Comparison of ENCODE assay signal across 14 mouse cellular contexts in the genomic region with DNA sequence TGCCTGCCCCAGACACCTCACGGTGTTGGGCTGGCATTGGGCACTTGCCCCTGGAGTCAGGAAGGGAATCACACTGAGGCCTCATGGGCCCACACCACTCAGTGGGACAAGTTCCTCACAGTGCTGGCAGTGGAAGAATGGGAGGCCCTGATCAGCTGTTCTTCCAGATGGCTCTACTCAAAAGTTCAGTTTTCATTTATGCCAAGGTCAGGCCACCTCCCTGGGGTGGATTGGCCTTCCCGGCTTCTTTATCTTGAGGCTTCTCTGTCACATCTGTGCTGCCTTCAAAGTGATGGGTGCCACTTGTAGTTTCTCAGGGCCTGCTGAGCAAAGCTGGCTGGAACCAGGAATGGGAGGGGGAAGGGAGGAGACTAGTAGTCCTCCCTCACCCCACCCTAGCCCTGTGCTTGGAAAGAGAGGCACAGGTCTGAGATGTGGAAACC. TPM values are rescaled to one million over a fixed set of nuclear protein-coding genes. Genes with fewer than 3 reads are reported as not detected.
DNase-seq lines count a peak whose midpoint lies in the region; ATAC-seq and TF ChIP-seq lines count a peak whose summit lies in the region.
"Had no signal": no experiment of that assay in that cellular context is flagged by ENCODE, and none has a peak within 500 bp of the region (broad histone marks: within the 10 kb centered on the region; RNA-seq: fewer than 3 reads in every experiment).

No protein-coding gene starts in this region.

- no peak for DNase-seq in layer of hippocampus, adult 2 months (ENCODE audit: low spot score in 2 of 2)
- DNase-seq in layer of hippocampus, adult 18-20 months (ENCODE audit: low spot score in 2 of 2) = no peak
- peak; percentile 53 to 73 for DNase-seq in heart, adult 2 months
- peak; percentile 70 to 73 for DNase-seq in heart, postnatal 10 days
- no peak for DNase-seq in embryo, embryonic 10 days (ENCODE audit: low spot score)
- DNase-seq: cerebellum, postnatal 36 days; right cerebral cortex, postnatal 14 days had no signal

- no peaks in the 10 kb centered on the region for H3K79me2 ChIP-seq in heart, adult 2 months (replicated peaks; ENCODE audit: control insufficient read depth, insufficient read depth, low read length)

- no peak for TF ChIP-seq POLR2A in heart, adult 2 months (IDR thresholded peaks at IDR 0.05; ENCODE audit: insufficient read depth, low read depth, low read length)

- H3K9me3 ChIP-seq in intestine, embryonic 16.5 days (ENCODE audit: control insufficient read depth, low read length) = no peaks in the 10 kb centered on the region
- H3K9me3 ChIP-seq: forebrain, embryonic 12.5 days; limb, embryonic 13.5 days had no signal

- H3K27me3 ChIP-seq in heart, adult 2 months (ENCODE audit: control insufficient read depth, insufficient read depth, low read length) = no peaks in the 10 kb centered on the region
- no peaks in the 10 kb centered on the region for H3K27me3 ChIP-seq in intestine, embryonic 16.5 days (replicated peaks; ENCODE audit: control insufficient read depth, insufficient read depth, low read length)
- H3K27me3 ChIP-seq: forebrain, embryonic 12.5 days; limb, embryonic 13.5 days had no signal

- peaks cover 13% of the 10 kb centered on the region for H3K4me1 ChIP-seq in heart, adult 2 months (ENCODE audit: control insufficient read depth, insufficient read depth, low read length)
- H3K4me1 ChIP-seq in intestine, embryonic 16.5 days (ENCODE audit: control insufficient read depth, insufficient read depth, low read length) = no peaks in the 10 kb centered on the region
- H3K4me1 ChIP-seq: forebrain, embryonic 12.5 days; limb, embryonic 13.5 days had no signal

- WGBS in heart, adult 2 months = 31% methylated on average over 2 of the region's 2 CpGs
- WGBS in intestine, embryonic 16.5 days = 57% methylated on average over 2 of the region's 2 CpGs

- H3K4me3 ChIP-seq in layer of hippocampus, adult 2 months = no peak overlapping the region
- H3K4me3 ChIP-seq in heart, adult 2 months = no peak overlapping the region
- H3K4me3 ChIP-seq in intestine, embryonic 16.5 days (ENCODE audit: low read length) = no peak overlapping the region
- H3K4me3 ChIP-seq: forebrain, embryonic 12.5 days; limb, embryonic 13.5 days had no signal

- TF ChIP-seq EP300 in heart, adult 2 months (IDR thresholded peaks at IDR 0.05; ENCODE audit: insufficient read depth, low read depth, low read length) = 0 out of 2 replicates have a peak, but pooled peaks have one; percentile 35

- intact Hi-C loops in heart, adult 2 months (cut with DNase I) = no loop called here
- intact Hi-C loops in heart, postnatal 10 days (cut with DNase I) = no loop called here

- no peak overlapping the region for H3K9ac ChIP-seq in heart, adult 2 months (ENCODE audit: low read depth, low read length)
- H3K9ac ChIP-seq in intestine, embryonic 16.5 days (ENCODE audit: low read depth, low read length) = no peak overlapping the region
- H3K9ac ChIP-seq: forebrain, embryonic 12.5 days; limb, embryonic 13.5 days had no signal

- TF ChIP-seq CTCF in layer of hippocampus, adult 2 months (conservative IDR thresholded peaks at IDR 0.05) = no peak
- TF ChIP-seq CTCF in heart, adult 2 months (IDR thresholded peaks at IDR 0.05) = no peak

- peak overlapping the region; percentile 46; the same call in 1 of the 2 replicates for H3K27ac ChIP-seq in layer of hippocampus, adult 2 months
- peak overlapping the region; percentile 85 for H3K27ac ChIP-seq in heart, adult 2 months
- H3K27ac ChIP-seq in intestine, embryonic 16.5 days (ENCODE audit: low read length) = no peak overlapping the region
- H3K27ac ChIP-seq: forebrain, embryonic 12.5 days; kidney, postnatal 0 days; limb, embryonic 13.5 days had no signal

- H3K36me3 ChIP-seq in heart, adult 2 months (ENCODE audit: control insufficient read depth, insufficient read depth, low read length) = no peaks in the 10 kb centered on the region; the same call in 1 of the 2 replicates
- H3K36me3 ChIP-seq in intestine, embryonic 16.5 days (ENCODE audit: control insufficient read depth, insufficient read depth, low read length) = no peaks in the 10 kb centered on the region
- H3K36me3 ChIP-seq: forebrain, embryonic 12.5 days; limb, embryonic 13.5 days had no signal

- peak; percentile 85 for ATAC-seq in megakaryocyte-erythroid progenitor cell, adult 5-6 weeks (replicated peaks; ENCODE audit: low FRiP score, low TSS enrichment, poor library complexity, severe bottlenecking)
- ATAC-seq in intestine, embryonic 16.5 days = no peak

- no peak overlapping the region for H3K4me2 ChIP-seq in intestine, embryonic 16.5 days (ENCODE audit: low read depth, low read length)
- H3K4me2 ChIP-seq: forebrain, embryonic 12.5 days; limb, embryonic 13.5 days had no signal

RNA-seq across cellular contexts. Expression of a gene that starts 14.7 kb away (rescaled TPM):
- total RNA-seq in layer of hippocampus, adult 2 months (2021) = 100 to 1,000 TPM; 126 to 148 TPM
- total RNA-seq in layer of hippocampus, adult 18-20 months (2021) = 100 to 1,000 TPM; 132 to 138 TPM
- 10 to 100 TPM; 33.9 to 36.6 TPM for total RNA-seq in heart, adult 2 months (2021)
- 25.3 and 45.6 TPM in 2 replicates for polyA plus RNA-seq in heart, adult 2 months (2012; rRNA removed)
- total RNA-seq in heart, postnatal 10 days (2021) = 10 to 100 TPM; 37.4 to 41.9 TPM
- 8.9 and 12.4 TPM in 2 replicates for total RNA-seq in megakaryocyte-erythroid progenitor cell, adult 5-6 weeks (2014; fragmentation: Nextera tagmentation)
- total RNA-seq in megakaryocyte-erythroid progenitor cell, adult 5-6 weeks (2017) = 2.9 and 6.8 TPM in 2 replicates
- polyA plus RNA-seq in intestine, embryonic 16.5 days (2015; fragmentation: Nextera tagmentation; extraction: Ambion mirVana) = 0.91 and 1.0 TPM in 2 replicates

RNA-seq across cellular contexts. Expression of a gene that starts 29.8 kb away (rescaled TPM):
- total RNA-seq in layer of hippocampus, adult 2 months (2021) = 10 to 100 TPM; 42.5 to 54.0 TPM
- 10 to 100 TPM; 29.2 to 41.2 TPM for total RNA-seq in layer of hippocampus, adult 18-20 months (2021)
- total RNA-seq in heart, adult 2 months (2021) = 10 to 100 TPM; 10.5 to 14.3 TPM
- polyA plus RNA-seq in heart, adult 2 months (2012; rRNA removed) = not detected in 2 replicates
- total RNA-seq in heart, postnatal 10 days (2021) = 10 to 100 TPM; 11.8 to 16.2 TPM
- not detected in 2 replicates for total RNA-seq in megakaryocyte-erythroid progenitor cell, adult 5-6 weeks (2014; fragmentation: Nextera tagmentation)
- 1.6 TPM in 1 of 2 replicates, not detected in the other for total RNA-seq in megakaryocyte-erythroid progenitor cell, adult 5-6 weeks (2017)
- not detected in 2 replicates for polyA plus RNA-seq in intestine, embryonic 16.5 days (2015; fragmentation: Nextera tagmentation; extraction: Ambion mirVana)
- total RNA-seq: G1E; midbrain, postnatal 0 days had no signal
- polyA plus RNA-seq: forebrain, embryonic 12.5 days; G1E; kidney, postnatal 0 days; midbrain, postnatal 0 days had no signal

Comparison
In these comparisons a context has a peak if more than half of its experiments do, and no peak if none do; other contexts are left out.
1. DNase-seq: peak in heart, adult 2 months (2 of 2) and heart, postnatal 10 days (2 of 2); none in layer of hippocampus, adult 2 months (0 of 2), layer of hippocampus, adult 18-20 months (0 of 2) and embryo, embryonic 10 days (single experiment).
2. RNA of a gene that starts 29.8 kb away (total RNA-seq): 42.5 to 54.0 TPM in layer of hippocampus, adult 2 months, 29.2 to 41.2 TPM in layer of hippocampus, adult 18-20 months, 11.8 to 16.2 TPM in heart, postnatal 10 days and 10.5 to 14.3 TPM in heart, adult 2 months; 1.6 TPM in megakaryocyte-erythroid progenitor cell, adult 5-6 weeks; every median in the first group is over 4 times any median in the second.